ENCODE assay signal across 9 mouse cellular contexts in genomic region chr12:84174871-84175270, GRCm38 (mm10). TPM values are rescaled to one million over a fixed set of nuclear protein-coding genes. Genes with fewer than 3 reads are reported as not detected.
A peak's percentile ranks its signal among the peaks of the same experiment; 100 is the strongest.
DNase-seq lines count a peak whose midpoint lies in the region; ATAC-seq lines count a peak whose summit lies in the region.
"Had no signal": no experiment of that assay in that cellular context is flagged by ENCODE, and none has a peak within 500 bp of the region (broad histone marks: within the 10 kb centered on the region; RNA-seq: fewer than 3 reads in every experiment).

No protein-coding gene starts in this region.

- H3K27me3 ChIP-seq in forebrain, embryonic 10.5 days (ENCODE audit: poor library complexity, severe bottlenecking): no peaks in the 10 kb centered on the region
- no peaks in the 10 kb centered on the region for H3K27me3 ChIP-seq in forebrain, embryonic 12.5 days
- no peaks in the 10 kb centered on the region for H3K27me3 ChIP-seq in embryonic facial prominence, embryonic 14.5 days (replicated peaks; ENCODE audit: control insufficient read depth, insufficient read depth, low read length)
- no peaks in the 10 kb centered on the region for H3K27me3 ChIP-seq in limb, embryonic 11.5 days (ENCODE audit: control insufficient read depth, insufficient read depth, low read length)
- no peaks in the 10 kb centered on the region for H3K27me3 ChIP-seq in midbrain, embryonic 16.5 days (ENCODE audit: control insufficient read depth, insufficient read depth, low read depth, low read length)
- H3K27me3 ChIP-seq: midbrain, embryonic 12.5 days had no signal

- intact Hi-C loops in heart, postnatal 25 days (cut with DNase I): loop anchor here (5.0 kb wide), 1 partner anchor 42 kb away; the partner anchor contains the start of gene Elmsan1

- peaks cover 60% of the 10 kb centered on the region for H3K4me1 ChIP-seq in forebrain, embryonic 10.5 days
- peaks cover 47% of the 10 kb centered on the region for H3K4me1 ChIP-seq in forebrain, embryonic 12.5 days
- H3K4me1 ChIP-seq in embryonic facial prominence, embryonic 14.5 days (ENCODE audit: control insufficient read depth, insufficient read depth, low read length): peaks cover 34% of the 10 kb centered on the region
- H3K4me1 ChIP-seq in limb, embryonic 11.5 days (ENCODE audit: control insufficient read depth, insufficient read depth, low read length): peaks cover 32% of the 10 kb centered on the region
- H3K4me1 ChIP-seq in midbrain, embryonic 16.5 days (ENCODE audit: control insufficient read depth, insufficient read depth, low read length): peaks cover 20% of the 10 kb centered on the region

- WGBS in forebrain, embryonic 10.5 days: 82% methylated on average over 6 of the region's 6 CpGs
- 88% methylated on average over 6 of the region's 6 CpGs for WGBS in forebrain, embryonic 12.5 days
- 62% methylated on average over 6 of the region's 6 CpGs for WGBS in embryonic facial prominence, embryonic 14.5 days
- 83% methylated on average over 6 of the region's 6 CpGs for WGBS in limb, embryonic 11.5 days
- 89% methylated on average over 6 of the region's 6 CpGs for WGBS in midbrain, embryonic 16.5 days

- H3K4me3 ChIP-seq in forebrain, embryonic 10.5 days: no peak overlapping the region
- no peak overlapping the region for H3K4me3 ChIP-seq in forebrain, embryonic 12.5 days (replicated peaks)
- no peak overlapping the region for H3K4me3 ChIP-seq in embryonic facial prominence, embryonic 14.5 days (ENCODE audit: low read depth, low read length)
- no peak overlapping the region for H3K4me3 ChIP-seq in limb, embryonic 11.5 days (ENCODE audit: low read depth, low read length)
- no peak overlapping the region for H3K4me3 ChIP-seq in midbrain, embryonic 16.5 days (ENCODE audit: low read depth, low read length)

- ATAC-seq in forebrain, embryonic 12.5 days (ENCODE audit: low FRiP score): no peak
- ATAC-seq in embryonic facial prominence, embryonic 14.5 days (ENCODE audit: low read depth): peak; percentile 12
- ATAC-seq in limb, embryonic 11.5 days (ENCODE audit: insufficient number of reproducible peaks, low FRiP score, low TSS enrichment, low read depth): no peak
- ATAC-seq in midbrain, embryonic 16.5 days: no peak
- ATAC-seq in cerebellum, adult (ENCODE audit: insufficient number of reproducible peaks, low FRiP score, low TSS enrichment): no peak

- H3K4me2 ChIP-seq in forebrain, embryonic 12.5 days: no peak overlapping the region
- peak overlapping the region; percentile 60 for H3K4me2 ChIP-seq in embryonic facial prominence, embryonic 14.5 days (ENCODE audit: low read depth, low read length)
- peak overlapping the region; percentile 78; the same call in 1 of the 2 replicates for H3K4me2 ChIP-seq in limb, embryonic 11.5 days (ENCODE audit: low read depth, severe bottlenecking)
- H3K4me2 ChIP-seq in midbrain, embryonic 16.5 days (ENCODE audit: low read length): no peak overlapping the region; the same call in 1 of the 2 replicates

- H3K27ac ChIP-seq in forebrain, embryonic 10.5 days: peak overlapping the region; percentile 88
- no peak overlapping the region for H3K27ac ChIP-seq in forebrain, embryonic 12.5 days
- peak overlapping the region; percentile 92 for H3K27ac ChIP-seq in embryonic facial prominence, embryonic 14.5 days (replicated peaks; ENCODE audit: low read depth, low read length)
- H3K27ac ChIP-seq in limb, embryonic 11.5 days (replicated peaks; ENCODE audit: low read depth, low read length): no peak overlapping the region
- 0 out of 2 replicates have a peak overlapping the region, but pooled peaks have one; percentile 85 for H3K27ac ChIP-seq in midbrain, embryonic 16.5 days (ENCODE audit: low read length)

- H3K9ac ChIP-seq in forebrain, embryonic 12.5 days: no peak overlapping the region
- H3K9ac ChIP-seq in embryonic facial prominence, embryonic 14.5 days (ENCODE audit: low read depth, low read length): no peak overlapping the region
- no peak overlapping the region for H3K9ac ChIP-seq in limb, embryonic 11.5 days (ENCODE audit: low read length)
- no peak overlapping the region for H3K9ac ChIP-seq in midbrain, embryonic 16.5 days (ENCODE audit: low read depth, low read length)

- H3K36me3 ChIP-seq in forebrain, embryonic 10.5 days (replicated peaks): peaks cover 45% of the 10 kb centered on the region
- H3K36me3 ChIP-seq in forebrain, embryonic 12.5 days (replicated peaks): peaks cover 33% of the 10 kb centered on the region
- peaks cover 36% of the 10 kb centered on the region for H3K36me3 ChIP-seq in embryonic facial prominence, embryonic 14.5 days (ENCODE audit: control insufficient read depth, insufficient read depth, low read length)
- peaks cover 10% of the 10 kb centered on the region; the same call in 1 of the 2 replicates for H3K36me3 ChIP-seq in limb, embryonic 11.5 days (ENCODE audit: control insufficient read depth, insufficient read depth, low read length)
- peaks cover 9% of the 10 kb centered on the region for H3K36me3 ChIP-seq in midbrain, embryonic 16.5 days (ENCODE audit: control insufficient read depth, insufficient read depth, low read length)

- H3K9me3 ChIP-seq in forebrain, embryonic 10.5 days: no peaks in the 10 kb centered on the region
- H3K9me3 ChIP-seq in forebrain, embryonic 12.5 days: no peaks in the 10 kb centered on the region
- H3K9me3 ChIP-seq in embryonic facial prominence, embryonic 14.5 days (ENCODE audit: control insufficient read depth, low read length): no peaks in the 10 kb centered on the region
- H3K9me3 ChIP-seq in limb, embryonic 11.5 days (ENCODE audit: control insufficient read depth, low read length): no peaks in the 10 kb centered on the region
- H3K9me3 ChIP-seq in midbrain, embryonic 16.5 days (replicated peaks; ENCODE audit: control insufficient read depth, low read length, poor library complexity, severe bottlenecking): no peaks in the 10 kb centered on the region
- H3K9me3 ChIP-seq: midbrain, embryonic 12.5 days had no signal

- DNase-seq in forebrain, embryonic 10.5 days (ENCODE audit: extremely low spot score, low spot score): no peak
- peak; percentile 85 for DNase-seq in embryonic facial prominence, embryonic 14.5 days (ENCODE audit: low spot score)
- peak; percentile 69 for DNase-seq in heart, postnatal 25 days (ENCODE audit: low spot score)
- DNase-seq in limb, embryonic 11.5 days (ENCODE audit: low spot score): no peak
- no peak for DNase-seq in layer of hippocampus, postnatal 25 days (ENCODE audit: extremely low spot score in 1 of 2, low spot score in 1 of 2)

RNA-seq across cellular contexts. Expression of gene Pnma1, which starts 26.6 kb away (rescaled TPM):
- 1.3 and 1.8 TPM in 2 replicates for polyA plus RNA-seq in forebrain, embryonic 10.5 days (2016; fragmentation: Nextera tagmentation; extraction: Ambion mirVana)
- polyA plus RNA-seq in forebrain, embryonic 12.5 days (2016; fragmentation: Nextera tagmentation; extraction: Ambion mirVana): 2.8 and 3.4 TPM in 2 replicates
- polyA plus RNA-seq in embryonic facial prominence, embryonic 14.5 days (2014; fragmentation: Nextera tagmentation; extraction: Ambion mirVana): 1.4 TPM in 2 replicates
- under 1 TPM; 0.14 to 0.18 TPM for total RNA-seq in heart, postnatal 25 days (2021)
- polyA plus RNA-seq in limb, embryonic 11.5 days (2014; fragmentation: Nextera tagmentation; extraction: Ambion mirVana): 0.70 and 0.99 TPM in 2 replicates
- polyA plus RNA-seq in midbrain, embryonic 16.5 days (2015; fragmentation: Nextera tagmentation; extraction: Ambion mirVana): 8.2 and 9.3 TPM in 2 replicates
- total RNA-seq in layer of hippocampus, postnatal 25 days (2021): 1 to 10 TPM; 3.8 to 4.5 TPM

RNA-seq across cellular contexts. Expression of gene Elmsan1, which starts 43.8 kb away (rescaled TPM):
- 7.0 and 8.7 TPM in 2 replicates for polyA plus RNA-seq in forebrain, embryonic 10.5 days (2016; fragmentation: Nextera tagmentation; extraction: Ambion mirVana)
- polyA plus RNA-seq in forebrain, embryonic 12.5 days (2016; fragmentation: Nextera tagmentation; extraction: Ambion mirVana): 6.8 and 7.8 TPM in 2 replicates
- polyA plus RNA-seq in embryonic facial prominence, embryonic 14.5 days (2014; fragmentation: Nextera tagmentation; extraction: Ambion mirVana): 9.4 and 9.8 TPM in 2 replicates
- total RNA-seq in heart, postnatal 25 days (2021): 10 to 100 TPM; 13.8 to 17.7 TPM
- 6.1 and 6.6 TPM in 2 replicates for polyA plus RNA-seq in limb, embryonic 11.5 days (2014; fragmentation: Nextera tagmentation; extraction: Ambion mirVana)
- polyA plus RNA-seq in midbrain, embryonic 16.5 days (2015; fragmentation: Nextera tagmentation; extraction: Ambion mirVana): 2.7 and 3.6 TPM in 2 replicates
- total RNA-seq in layer of hippocampus, postnatal 25 days (2021): 10 to 100 TPM; 21.0 to 21.7 TPM

Comparison
In these comparisons a context has a peak if more than half of its experiments do, and no peak if none do; other contexts are left out.
1. H3K27ac ChIP-seq: peak in forebrain, embryonic 10.5 days (single experiment), embryonic facial prominence, embryonic 14.5 days (single experiment) and midbrain, embryonic 16.5 days (single experiment); none in forebrain, embryonic 12.5 days (single experiment) and limb, embryonic 11.5 days (single experiment).
2. DNase-seq: peak in embryonic facial prominence, embryonic 14.5 days (single experiment) and heart, postnatal 25 days (single experiment); none in forebrain, embryonic 10.5 days (single experiment), limb, embryonic 11.5 days (single experiment) and layer of hippocampus, postnatal 25 days (0 of 2).
3. H3K4me2 ChIP-seq: peak in embryonic facial prominence, embryonic 14.5 days (single experiment) and limb, embryonic 11.5 days (single experiment); none in forebrain, embryonic 12.5 days (single experiment) and midbrain, embryonic 16.5 days (single experiment).